Mouse (Mus musculus) ES-Bruce4 (cell line): ENCODE results near the gene Gm16867. TPM values are rescaled to one million over a fixed set of nuclear protein-coding genes. Genes with fewer than 3 reads are reported as not detected.
"Not testable (repeated sequence)": the region's sequence is repeated elsewhere in the genome, so short reads cannot be mapped to it uniquely, and the experiment has no call there.

Experiments used
- H3K27ac ChIP-seq: 2 replicates; pipeline ENCODE4 v1.5.1; 2012; ENCODE audit warnings: low read length, inconsistent platforms; ENCODE audit not compliant: insufficient read depth
- H3K27me3 ChIP-seq: 2 replicates; pipeline ENCODE4 v1.6.1; 2012; ENCODE audit warnings: mild to moderate bottlenecking, low read length, inconsistent platforms; ENCODE audit not compliant: control insufficient read depth, poor library complexity, insufficient read depth, severe bottlenecking
- H3K36me3 ChIP-seq: 2 replicates; pipeline ENCODE4 v1.6.1; 2012; ENCODE audit warnings: inconsistent platforms, mild to moderate bottlenecking, low read length, moderate library complexity; ENCODE audit not compliant: control insufficient read depth, poor library complexity, insufficient read depth, severe bottlenecking
- H3K4me1 ChIP-seq: one replicate; pipeline ENCODE4 v1.8.1; 2011; ENCODE audit warnings: low read length; ENCODE audit not compliant: control insufficient read depth, insufficient read depth
- H3K4me3 ChIP-seq: 2 replicates; pipeline ENCODE4 v1.5.1; 2011; ENCODE audit warnings: low read depth, mild to moderate bottlenecking, low read length
- H3K9ac ChIP-seq: 2 replicates; pipeline ENCODE4 v1.6.1; 2012; ENCODE audit warnings: low read depth, mild to moderate bottlenecking, inconsistent platforms; ENCODE audit not compliant: poor library complexity, severe bottlenecking
- H3K9me3 ChIP-seq: replicated peaks from 2 replicates; pipeline ENCODE4 v1.6.1; 2012; ENCODE audit warnings: mild to moderate bottlenecking, low read length, inconsistent platforms; ENCODE audit not compliant: control insufficient read depth, poor library complexity, insufficient read depth, severe bottlenecking
- polyA plus RNA-seq: library from polyadenylated mRNA; stranded (reverse); fragments of >200 nt; gene quantifications from 2 replicates; pipeline ENCODE4 v1.2.4, GENCODE M21; 2011; ENCODE audit warnings: low read depth; ENCODE audit not compliant: missing spikeins, insufficient read depth, insufficient read length

The Gm16867 gene
- polyA plus RNA-seq: not detected in 2 replicates

GRCm38 (mm10) chr14:69503174-69503573 lies at the start of gene Gm16867:
Gene Gm16867 (minus strand): TSS chr14:69503362.
- H3K27me3 ChIP-seq, H3K36me3 ChIP-seq, H3K9ac ChIP-seq, H3K9me3 ChIP-seq, H3K27ac ChIP-seq, H3K4me1 ChIP-seq, H3K4me3 ChIP-seq: not testable (repeated sequence)

- not testable (repeated sequence) for H3K9ac ChIP-seq, H3K4me1 ChIP-seq, H3K9me3 ChIP-seq, H3K4me3 ChIP-seq, H3K27ac ChIP-seq, H3K27me3 ChIP-seq, H3K36me3 ChIP-seq
Measured at GRCm38 (mm10) chr14:69547310-69547709, 44.1 kb upstream of the Gm16867 start.

- H3K4me3 ChIP-seq, H3K27me3 ChIP-seq, H3K9ac ChIP-seq, H3K4me1 ChIP-seq, H3K9me3 ChIP-seq, H3K36me3 ChIP-seq, H3K27ac ChIP-seq: not testable (repeated sequence)
Measured at GRCm38 (mm10) chr14:69545052-69545451, 41.9 kb upstream of the Gm16867 start.

DNA sequence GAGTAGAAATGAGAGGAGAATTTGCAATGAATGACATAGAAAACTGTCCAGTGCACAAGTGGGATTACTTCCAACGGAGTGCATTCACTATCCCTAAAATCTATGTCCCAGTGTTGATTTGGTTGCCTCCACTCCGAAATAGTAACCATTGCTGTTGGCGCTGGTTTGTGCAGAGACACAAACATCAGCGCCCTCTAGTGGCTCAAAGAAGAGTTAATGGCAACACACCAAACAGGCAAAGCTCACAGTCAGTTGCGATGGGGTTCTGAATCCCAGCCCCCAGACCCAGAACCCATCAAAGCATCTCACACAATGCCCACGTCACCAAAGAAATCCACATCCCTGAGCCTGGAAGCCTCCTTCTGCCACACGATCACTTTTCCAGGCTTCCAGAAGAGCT lies 40.9 kb upstream of the Gm16867 start:
- not testable (repeated sequence) for H3K4me1 ChIP-seq, H3K9ac ChIP-seq, H3K4me3 ChIP-seq, H3K27me3 ChIP-seq, H3K27ac ChIP-seq, H3K36me3 ChIP-seq, H3K9me3 ChIP-seq

DNA sequence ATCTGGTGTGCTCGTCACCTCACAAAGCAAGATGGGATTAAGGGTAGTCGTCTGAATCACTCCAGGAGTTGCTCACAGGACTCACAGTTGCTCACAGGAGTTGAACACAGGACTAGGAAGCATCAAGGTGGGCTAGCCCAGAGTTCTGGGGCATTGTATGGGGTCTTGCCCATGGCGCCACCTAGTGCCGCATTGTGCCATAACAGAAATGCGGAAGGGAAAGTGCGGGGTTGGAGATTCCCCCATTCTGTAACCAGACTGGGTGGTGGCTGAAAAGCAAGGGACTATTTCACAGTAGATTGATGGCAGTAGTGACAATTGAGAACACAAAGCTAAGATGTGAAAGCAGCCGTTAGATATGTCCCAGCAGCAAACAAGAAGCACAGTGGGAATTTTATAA lies 39.5 kb upstream of the Gm16867 start:
- H3K27ac ChIP-seq, H3K4me1 ChIP-seq, H3K36me3 ChIP-seq, H3K4me3 ChIP-seq, H3K27me3 ChIP-seq, H3K9me3 ChIP-seq, H3K9ac ChIP-seq: not testable (repeated sequence)

GRCm38 (mm10) chr14:69540113-69540512 lies 37.0 kb upstream of the Gm16867 start:
- H3K9me3 ChIP-seq: not testable (repeated sequence)

DNA sequence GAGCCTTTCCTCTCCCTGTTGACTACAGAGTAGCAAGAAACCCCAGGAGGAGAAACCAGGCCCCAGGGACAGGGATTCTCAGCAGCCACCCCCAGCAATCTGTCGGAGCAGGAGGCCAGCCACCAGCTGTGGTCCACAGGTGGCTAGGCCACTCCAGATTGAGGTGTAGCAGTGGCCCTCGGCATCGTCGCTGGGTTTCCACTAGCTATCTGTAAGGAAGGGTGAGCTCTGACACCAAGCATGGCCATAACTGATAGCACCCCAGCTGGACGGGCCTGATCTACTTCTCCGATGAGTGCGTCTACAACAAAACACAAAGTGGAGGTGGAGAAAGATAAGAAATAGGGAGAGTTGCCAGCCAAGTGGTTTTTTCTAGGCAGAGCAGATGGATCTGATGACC lies 33.4 kb upstream of the Gm16867 start:
- not testable (repeated sequence) for H3K27ac ChIP-seq, H3K9ac ChIP-seq, H3K4me1 ChIP-seq, H3K27me3 ChIP-seq, H3K36me3 ChIP-seq, H3K9me3 ChIP-seq, H3K4me3 ChIP-seq

More at GRCm38 (mm10) chr14:69540113-69540512, 37.0 kb upstream of the Gm16867 start:
- H3K27ac ChIP-seq, H3K27me3 ChIP-seq, H3K4me1 ChIP-seq, H3K36me3 ChIP-seq, H3K4me3 ChIP-seq, H3K9ac ChIP-seq: not testable (repeated sequence)

DNA sequence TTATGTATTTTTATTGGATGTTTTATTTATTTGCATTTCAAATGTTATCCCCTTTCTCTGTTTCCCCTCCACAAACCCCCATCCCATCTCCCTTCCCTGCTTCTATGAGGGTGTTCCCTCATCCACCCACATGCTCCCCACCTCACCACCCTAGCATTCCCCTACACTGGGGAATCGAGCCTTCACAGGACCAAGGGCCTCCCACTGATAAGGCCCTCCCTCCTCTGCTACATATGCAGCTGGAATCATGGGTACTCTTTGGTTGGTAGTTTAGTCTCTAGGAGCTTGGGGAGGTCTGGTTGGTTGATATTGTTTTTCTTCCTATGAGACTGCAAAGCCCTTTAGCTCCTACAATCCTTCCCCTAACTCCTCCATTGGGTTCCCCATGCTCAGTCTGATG lies 23.0 kb upstream of the Gm16867 start:
- not testable (repeated sequence) for H3K36me3 ChIP-seq, H3K4me1 ChIP-seq, H3K4me3 ChIP-seq, H3K9ac ChIP-seq, H3K9me3 ChIP-seq, H3K27ac ChIP-seq, H3K27me3 ChIP-seq

- H3K4me1 ChIP-seq, H3K27me3 ChIP-seq, H3K9me3 ChIP-seq, H3K9ac ChIP-seq, H3K4me3 ChIP-seq, H3K36me3 ChIP-seq, H3K27ac ChIP-seq: not testable (repeated sequence)
Measured at GRCm38 (mm10) chr14:69523001-69523400, 19.8 kb upstream of the Gm16867 start.

GRCm38 (mm10) chr14:69520810-69521209 lies 17.6 kb upstream of the Gm16867 start:
- not testable (repeated sequence) for H3K9ac ChIP-seq, H3K4me3 ChIP-seq, H3K27ac ChIP-seq, H3K27me3 ChIP-seq, H3K4me1 ChIP-seq, H3K36me3 ChIP-seq, H3K9me3 ChIP-seq
